Comparison of ENCODE assay signal across 16 mouse cellular contexts in the genomic region with DNA sequence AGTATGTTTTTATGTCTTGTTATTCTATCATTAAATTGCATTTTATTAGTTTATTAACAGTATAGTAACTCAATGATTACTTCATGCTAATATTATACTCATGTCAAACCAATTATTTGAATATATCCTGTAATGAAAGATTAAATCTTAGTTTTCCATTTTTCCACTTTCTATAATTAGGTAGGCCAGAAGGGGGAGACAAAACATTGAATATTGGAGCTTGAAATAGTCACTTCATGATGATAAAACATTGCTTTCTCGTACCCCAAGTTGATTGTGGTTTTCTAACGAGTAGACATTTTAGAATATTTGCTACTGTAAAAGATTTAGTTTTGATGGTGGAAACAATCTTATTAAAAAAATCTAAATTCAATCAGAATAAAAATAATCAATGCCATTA.
DNase-seq lines count a peak whose midpoint lies in the region; ATAC-seq and TF ChIP-seq lines count a peak whose summit lies in the region.
"Had no signal": no experiment of that assay in that cellular context is flagged by ENCODE, and none has a peak within 500 bp of the region (broad histone marks: within the 10 kb centered on the region; RNA-seq: fewer than 3 reads in every experiment).

No protein-coding gene starts in this region.

- no peak overlapping the region for H3K4me3 ChIP-seq in forebrain, postnatal 0 days (ENCODE audit: low read depth, low read length)
- no peak overlapping the region for H3K4me3 ChIP-seq in forebrain, embryonic 15.5 days
- no peak overlapping the region for H3K4me3 ChIP-seq in left cerebral cortex, adult 2 months
- no peak overlapping the region for H3K4me3 ChIP-seq in MEL (ENCODE audit: control insufficient read depth in 1 of 2, insufficient read depth in 1 of 2, low read depth in 2 of 2, low read length in 2 of 2)
- no peak overlapping the region for H3K4me3 ChIP-seq in embryonic facial prominence, embryonic 14.5 days (ENCODE audit: low read depth, low read length)
- H3K4me3 ChIP-seq: limb, embryonic 12.5 days; megakaryocyte, embryonic 14.5 days; neural tube, embryonic 12.5 days had no signal

- no peaks in the 10 kb centered on the region for H3K27me3 ChIP-seq in forebrain, postnatal 0 days (ENCODE audit: insufficient read depth, low read length)
- H3K27me3 ChIP-seq in forebrain, embryonic 15.5 days, result no peaks in the 10 kb centered on the region
- H3K27me3 ChIP-seq in MEL (ENCODE audit: control insufficient read depth in 1 of 2, insufficient read depth in 2 of 2, low read length in 2 of 2), result no peaks in the 10 kb centered on the region
- H3K27me3 ChIP-seq in embryonic facial prominence, embryonic 14.5 days (replicated peaks; ENCODE audit: control insufficient read depth, insufficient read depth, low read length), result no peaks in the 10 kb centered on the region
- H3K27me3 ChIP-seq: limb, embryonic 12.5 days; megakaryocyte, embryonic 14.5 days; neural tube, embryonic 12.5 days had no signal

- peak; percentile 60 for TF ChIP-seq CTCF in forebrain, postnatal 0 days (IDR thresholded peaks at IDR 0.05; ENCODE audit: low read depth)
- TF ChIP-seq CTCF in left cerebral cortex, adult 2 months (IDR thresholded peaks at IDR 0.05), result peak; percentile 59
- peak; percentile 3 to 86 (median 23); a peak in 3 of 6 replicates for TF ChIP-seq CTCF in MEL (IDR thresholded peaks at IDR 0.05 in 2 of 3, conservative IDR thresholded peaks at IDR 0.05 in 1 of 3; ENCODE audit: control insufficient read depth in 1 of 3, insufficient read depth in 1 of 3, low read depth in 2 of 3, low read length in 3 of 3, poor library complexity in 1 of 3, severe bottlenecking in 1 of 3)

- no peak for TF ChIP-seq POLR2A in MEL (IDR thresholded peaks at IDR 0.05; ENCODE audit: control insufficient read depth in 1 of 2, insufficient read depth in 1 of 2, low read depth in 1 of 2, low read length in 2 of 2, poor library complexity in 1 of 2)

- no peaks in the 10 kb centered on the region for H3K9me3 ChIP-seq in forebrain, postnatal 0 days (ENCODE audit: low read length)
- H3K9me3 ChIP-seq in forebrain, embryonic 15.5 days, result no peaks in the 10 kb centered on the region
- H3K9me3 ChIP-seq in MEL (replicated peaks; ENCODE audit: insufficient read depth, low read length), result no peaks in the 10 kb centered on the region
- H3K9me3 ChIP-seq in embryonic facial prominence, embryonic 14.5 days (ENCODE audit: control insufficient read depth, low read length), result no peaks in the 10 kb centered on the region
- H3K9me3 ChIP-seq: limb, embryonic 12.5 days; megakaryocyte, embryonic 14.5 days; neural tube, embryonic 12.5 days had no signal

- intact Hi-C loops in left cerebral cortex, adult 2 months (cut with DNase I), result no loop called here
- intact Hi-C loops in left cerebral cortex, postnatal 36 days (cut with DNase I), result no loop called here

- DNase-seq in forebrain, postnatal 0 days, result peak; percentile 42
- DNase-seq in left cerebral cortex, adult 2 months (ENCODE audit: extremely low spot score in 1 of 2, low spot score in 2 of 2), result no peak
- no peak for DNase-seq in left cerebral cortex, postnatal 36 days (ENCODE audit: low spot score in 2 of 2)
- peak; percentile 64 for DNase-seq in MEL (ENCODE audit: low read depth, low spot score)
- peak; percentile 0 for DNase-seq in embryonic facial prominence, embryonic 14.5 days (ENCODE audit: low spot score)
- no peak for DNase-seq in adrenal gland, postnatal 25 days
- DNase-seq: adrenal gland, postnatal 10 days; cerebellum, adult 8-10 months; gastrocnemius, postnatal 10 days; heart, postnatal 36 days; right cerebral cortex, postnatal 25 days had no signal

- no peak overlapping the region for H3K4me2 ChIP-seq in forebrain, postnatal 0 days (ENCODE audit: low read depth)
- no peak overlapping the region for H3K4me2 ChIP-seq in forebrain, embryonic 15.5 days (replicated peaks)
- no peak overlapping the region for H3K4me2 ChIP-seq in embryonic facial prominence, embryonic 14.5 days (ENCODE audit: low read depth, low read length)
- H3K4me2 ChIP-seq: limb, embryonic 12.5 days; neural tube, embryonic 12.5 days had no signal

- 36% methylated on average over 2 of the region's 2 CpGs for WGBS in forebrain, postnatal 0 days
- WGBS in forebrain, embryonic 15.5 days, result 23% methylated on average over 2 of the region's 2 CpGs
- 43% methylated on average over 2 of the region's 2 CpGs for WGBS in embryonic facial prominence, embryonic 14.5 days

- H3K4me1 ChIP-seq in forebrain, postnatal 0 days (ENCODE audit: insufficient read depth), result no peaks in the 10 kb centered on the region
- H3K4me1 ChIP-seq in forebrain, embryonic 15.5 days, result no peaks in the 10 kb centered on the region
- H3K4me1 ChIP-seq in MEL (ENCODE audit: control insufficient read depth in 1 of 2, insufficient read depth in 2 of 2, low read length in 2 of 2), result 0 out of 4 replicates have a peak, but pooled peaks cover 0 to 2% of the 10 kb centered on the region in 2 experiments
- H3K4me1 ChIP-seq in embryonic facial prominence, embryonic 14.5 days (ENCODE audit: control insufficient read depth, insufficient read depth, low read length), result no peaks in the 10 kb centered on the region
- H3K4me1 ChIP-seq: limb, embryonic 12.5 days; megakaryocyte, embryonic 14.5 days; neural tube, embryonic 12.5 days had no signal

- ATAC-seq in forebrain, postnatal 0 days, result no peak
- no peak for ATAC-seq in forebrain, embryonic 15.5 days (replicated peaks)
- ATAC-seq in embryonic facial prominence, embryonic 14.5 days (ENCODE audit: low read depth), result no peak
- no peak for ATAC-seq in activated CD4-positive, CD25-positive, alpha-beta regulatory T cell, adult 4 months

- H3K27ac ChIP-seq in forebrain, postnatal 0 days (ENCODE audit: low read depth, low read length), result no peak overlapping the region
- H3K27ac ChIP-seq in forebrain, embryonic 15.5 days (replicated peaks), result no peak overlapping the region
- H3K27ac ChIP-seq in left cerebral cortex, adult 2 months, result no peak overlapping the region
- no peak overlapping the region for H3K27ac ChIP-seq in MEL (ENCODE audit: control insufficient read depth, low read depth, low read length)
- H3K27ac ChIP-seq in embryonic facial prominence, embryonic 14.5 days (replicated peaks; ENCODE audit: low read depth, low read length), result no peak overlapping the region
- H3K27ac ChIP-seq: limb, embryonic 12.5 days; neural tube, embryonic 12.5 days had no signal

- no peak; the same call in none of the 2 replicates for TF ChIP-seq RAD21 in MEL (IDR thresholded peaks at IDR 0.05; ENCODE audit: low read depth, low read length)

- H3K36me3 ChIP-seq in forebrain, postnatal 0 days (ENCODE audit: insufficient read depth), result no peaks in the 10 kb centered on the region
- no peaks in the 10 kb centered on the region for H3K36me3 ChIP-seq in forebrain, embryonic 15.5 days
- H3K36me3 ChIP-seq in MEL (ENCODE audit: control insufficient read depth in 1 of 2, insufficient read depth in 2 of 2, low read length in 2 of 2), result no peaks in the 10 kb centered on the region; a peak in 1 of 4 replicates
- H3K36me3 ChIP-seq in embryonic facial prominence, embryonic 14.5 days (ENCODE audit: control insufficient read depth, insufficient read depth, low read length), result no peaks in the 10 kb centered on the region
- H3K36me3 ChIP-seq: limb, embryonic 12.5 days; neural tube, embryonic 12.5 days had no signal

- TF ChIP-seq EP300 in MEL (IDR thresholded peaks at IDR 0.05; ENCODE audit: low read depth in 1 of 2, low read length in 2 of 2), result no peak; a peak in 1 of 4 replicates

- no peak overlapping the region for H3K9ac ChIP-seq in forebrain, postnatal 0 days
- H3K9ac ChIP-seq in forebrain, embryonic 15.5 days (replicated peaks), result no peak overlapping the region
- no peak overlapping the region for H3K9ac ChIP-seq in MEL (ENCODE audit: control insufficient read depth, low read depth, low read length, poor library complexity, severe bottlenecking)
- H3K9ac ChIP-seq in embryonic facial prominence, embryonic 14.5 days (ENCODE audit: low read depth, low read length), result no peak overlapping the region
- H3K9ac ChIP-seq: limb, embryonic 12.5 days; neural tube, embryonic 12.5 days had no signal

- no peaks in the 10 kb centered on the region for H3K79me2 ChIP-seq in MEL (ENCODE audit: control insufficient read depth, insufficient read depth, low read length, poor library complexity)

TF ChIP-seq in MEL, 35 proteins besides CTCF, POLR2A, EP300 and RAD21:
- TF ChIP-seq MYC (IDR thresholded peaks at IDR 0.05; ENCODE audit: low read depth, low read length) (peak; percentile 36; the same call in 1 of the 2 replicates), HCFC1 (IDR thresholded peaks at IDR 0.05; ENCODE audit: low read depth, low read length) (no peak), MAFK (IDR thresholded peaks at IDR 0.05; ENCODE audit: borderline replicate concordance, low read depth, low read length) (no peak), GATA1 (IDR thresholded peaks at IDR 0.05; ENCODE audit: low read depth, low read length) (peak; percentile 65; the same call in 1 of the 2 replicates), GABPA (IDR thresholded peaks at IDR 0.05; ENCODE audit: low read depth, low read length) (no peak), KAT2A (conservative IDR thresholded peaks at IDR 0.05; ENCODE audit: low read depth, low read length) (no peak), E2F4 (IDR thresholded peaks at IDR 0.05; ENCODE audit: borderline replicate concordance, low read depth, low read length) (no peak), MEF2A (IDR thresholded peaks at IDR 0.05; ENCODE audit: extremely low read depth, insufficient replicate concordance, low read depth, low read length, poor library complexity, severe bottlenecking) (peak; percentile 32; the same call in 1 of the 2 replicates), USF1 (IDR thresholded peaks at IDR 0.05; ENCODE audit: low read depth, low read length) (no peak), RCOR1 (IDR thresholded peaks at IDR 0.05; ENCODE audit: low read depth, low read length) (peak; percentile 20; the same call in 1 of the 2 replicates), ZC3H11A (IDR thresholded peaks at IDR 0.05; ENCODE audit: low read depth, low read length) (peak; percentile 94), NELFE (IDR thresholded peaks at IDR 0.05; ENCODE audit: low read depth, low read length) (no peak), ZNF384 (IDR thresholded peaks at IDR 0.05; ENCODE audit: low read depth, low read length) (no peak), SMC3 (IDR thresholded peaks at IDR 0.05; ENCODE audit: low read depth, low read length) (peak; percentile 93)

Comparison
In these comparisons a context has a peak if more than half of its experiments do, and no peak if none do; other contexts are left out.
1. DNase-seq: peak in forebrain, postnatal 0 days (single experiment), MEL (single experiment) and embryonic facial prominence, embryonic 14.5 days (single experiment); none in left cerebral cortex, adult 2 months (0 of 2), left cerebral cortex, postnatal 36 days (0 of 2) and adrenal gland, postnatal 25 days (single experiment).
2. Peak in every context shown above with its lines, with median percentiles within 50 percentile points of each other: CTCF ChIP-seq.